Mouse (Mus musculus) thymus, postnatal 36 days (tissue): ENCODE measurements around the gene Nacc1.
A peak's percentile ranks its signal among the peaks of the same experiment; 100 is the strongest.

Experiments
- DNase-seq, 2 experiments: peaks; one replicate each; pipeline ENCODE4 v3.0.0; 2022; ENCODE audit warnings: mixed read lengths in 2 of 2

The Nacc1 gene

DNA sequence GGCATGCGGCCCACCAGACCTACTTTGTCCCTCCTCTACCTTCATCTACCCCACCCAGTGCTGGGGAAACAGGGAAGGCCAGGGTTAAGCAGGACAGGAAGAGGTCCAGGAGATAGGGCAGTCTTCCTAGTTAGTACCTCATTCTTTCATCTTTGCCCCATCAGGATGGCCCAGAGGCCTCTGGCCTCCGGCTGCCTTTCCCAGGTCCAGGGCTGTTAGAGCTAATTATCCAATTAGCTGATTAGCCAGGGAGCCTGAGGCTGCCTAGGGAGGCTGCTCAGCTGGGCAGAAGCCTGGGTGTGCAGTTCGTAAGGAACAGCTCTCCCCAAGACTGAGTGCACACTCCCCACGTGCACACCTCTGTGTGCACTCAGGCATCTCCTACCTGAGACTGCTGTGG is 25.7 kb upstream of the Nacc1 start:
- no peak for DNase-seq

DNA sequence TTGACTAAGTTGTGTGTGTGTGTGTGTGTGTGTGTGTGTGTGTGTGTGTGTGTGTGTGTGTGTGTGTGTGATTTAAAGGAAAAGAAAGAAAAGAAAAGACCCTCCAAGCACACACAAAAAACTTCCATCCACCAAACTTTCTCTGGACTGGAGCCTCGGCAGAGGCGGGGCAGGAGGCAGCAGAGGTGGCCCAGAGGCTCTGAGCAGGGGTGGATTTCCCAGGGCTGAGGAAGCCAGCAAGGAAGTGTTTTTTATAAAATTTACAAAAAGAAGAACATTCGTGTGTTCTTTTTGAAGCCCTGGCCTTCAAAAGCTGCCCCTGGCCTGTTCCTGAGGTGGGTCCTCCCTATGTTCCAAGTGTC is 25.1 kb upstream of the Nacc1 start:
- no peak for DNase-seq

DNA sequence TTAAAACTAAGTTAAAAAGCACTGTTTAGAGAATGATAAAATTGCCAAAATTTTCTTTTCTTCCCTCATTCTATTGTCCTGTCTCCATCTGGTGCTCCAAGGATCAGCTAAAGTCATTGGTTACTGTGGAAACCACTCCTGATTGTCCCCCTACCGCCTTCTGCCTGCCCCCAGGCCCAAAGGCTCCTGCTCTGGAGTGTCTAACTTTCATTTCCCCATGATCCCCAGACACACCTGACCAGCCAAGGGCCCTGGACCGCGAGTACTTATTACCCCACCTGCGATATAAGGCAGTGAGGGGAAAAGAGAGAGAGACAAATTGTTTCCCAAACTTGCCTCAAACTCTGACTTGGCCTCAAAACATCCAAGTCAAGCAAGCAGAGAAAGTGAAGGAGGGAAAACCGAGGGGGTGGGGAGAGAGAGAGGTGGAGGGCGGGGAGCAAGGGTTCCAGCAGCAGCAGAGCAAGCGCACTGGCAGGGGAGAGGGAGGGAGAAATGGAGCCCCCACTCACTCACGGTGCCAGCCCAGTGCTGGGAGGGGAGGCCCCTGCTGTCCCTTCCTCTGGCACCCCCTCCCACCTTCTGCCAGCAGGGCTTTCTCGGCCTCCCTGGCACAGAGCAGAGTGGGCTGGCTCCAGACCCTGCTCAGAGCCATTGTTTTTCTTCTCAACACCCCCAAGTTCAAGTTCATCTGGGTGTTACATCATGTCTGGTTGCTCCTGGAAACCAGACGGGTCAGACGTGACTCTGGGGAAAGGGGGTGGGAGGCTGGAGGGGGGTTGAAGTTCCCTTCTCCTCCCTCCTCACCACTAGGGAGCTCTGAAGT is 24.5 kb upstream of the Nacc1 start:
- no peak for DNase-seq

DNA sequence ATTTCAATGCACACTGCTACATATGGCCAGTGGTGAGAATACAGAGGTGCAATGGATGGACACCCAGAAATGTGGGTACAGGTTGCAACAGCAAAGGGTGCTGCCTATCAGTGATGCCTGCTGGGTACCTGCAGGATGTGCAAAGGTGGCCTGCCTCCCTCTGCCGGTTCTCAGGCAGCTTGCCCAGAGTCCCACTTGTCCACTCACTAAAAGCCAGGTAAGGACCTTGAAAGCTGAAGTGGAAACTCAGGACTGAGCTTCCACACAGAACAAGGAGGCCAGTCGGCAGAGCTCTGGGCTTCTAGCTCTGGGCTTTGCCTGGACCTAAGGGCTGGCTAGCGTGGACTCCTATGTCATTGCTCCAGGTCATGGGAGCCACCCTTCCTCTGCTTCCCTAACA is 23.6 kb upstream of the Nacc1 start:
- no peak for DNase-seq

DNA sequence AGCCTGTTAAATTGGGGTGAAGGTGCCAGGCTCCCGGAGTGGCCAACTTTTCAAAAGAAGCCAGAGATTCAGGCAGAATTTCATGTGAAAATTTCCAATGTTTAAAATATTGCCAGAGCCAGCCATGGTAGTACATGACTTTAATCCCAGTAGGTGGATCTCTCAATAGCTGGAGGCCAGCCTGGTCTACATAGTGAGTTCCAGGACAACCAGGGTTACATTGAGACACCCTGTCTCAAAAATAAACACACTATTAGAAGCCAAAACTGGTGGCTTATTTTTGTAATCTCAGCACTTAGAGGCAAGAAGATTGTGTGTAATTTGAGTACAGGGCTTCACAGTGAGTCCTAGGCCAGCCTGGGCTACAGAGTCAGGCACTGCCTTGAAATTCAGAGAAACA is 22.3 kb upstream of the Nacc1 start:
- no peak for DNase-seq

DNA sequence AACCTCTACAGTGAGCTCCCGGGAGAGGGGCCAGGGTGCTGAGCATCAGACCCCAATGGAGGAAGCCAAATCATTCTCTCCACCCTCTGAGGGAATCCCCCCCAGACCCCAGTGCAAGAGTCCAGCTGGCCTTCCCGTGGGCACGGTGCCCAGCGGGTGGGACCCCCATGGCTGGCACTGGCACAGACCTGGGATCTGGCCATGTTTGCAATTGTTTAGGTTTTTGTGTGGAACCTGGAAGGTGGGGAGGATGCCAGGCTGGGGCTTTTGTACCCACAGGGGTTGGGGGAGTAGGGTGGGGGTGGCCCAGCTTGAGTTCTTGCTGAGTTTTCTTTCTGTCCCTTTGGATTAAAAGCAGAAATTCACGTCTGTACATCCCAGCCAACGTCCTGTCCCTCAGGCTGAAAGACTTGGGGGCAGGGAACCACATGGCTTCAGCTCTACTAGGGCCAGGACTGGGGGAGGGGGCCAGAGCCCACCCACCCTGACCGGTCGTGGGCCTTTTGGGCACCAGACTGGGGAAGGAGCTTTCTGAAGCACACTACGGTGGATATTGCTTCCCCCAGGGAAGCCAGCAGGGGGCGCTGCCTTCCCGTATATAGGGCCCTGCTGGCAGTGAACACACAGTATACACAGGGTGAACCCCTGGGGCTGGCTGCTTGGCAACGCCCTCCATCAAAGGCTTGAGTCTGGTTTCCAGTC is 21.3 kb upstream of the Nacc1 start:
- peak; percentile 80 to 81 for DNase-seq

DNA sequence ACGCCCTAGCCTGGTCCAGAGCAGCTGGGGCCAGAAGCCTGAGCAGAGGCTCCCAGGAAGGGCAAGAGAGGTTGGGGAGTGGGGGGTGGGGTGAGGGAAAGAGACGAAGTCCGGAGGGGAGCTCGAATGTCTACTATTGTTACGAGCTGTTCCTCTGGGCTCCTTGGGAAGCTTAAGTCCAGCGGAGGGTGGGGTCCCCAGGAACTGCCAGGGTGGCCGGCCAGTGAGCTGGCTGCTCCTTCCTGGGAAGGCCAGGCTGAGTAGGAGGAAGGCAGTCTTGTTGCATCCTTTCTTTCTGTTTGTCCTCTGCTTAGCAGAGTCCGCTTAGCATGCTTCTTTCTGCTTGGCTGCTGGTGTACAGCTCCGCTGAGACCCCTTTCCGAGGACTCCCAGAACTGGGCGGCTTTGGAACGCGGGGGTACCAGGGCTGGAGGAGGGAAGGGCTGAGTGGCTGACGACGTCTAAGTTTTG is 20.4 kb upstream of the Nacc1 start:
- DNase-seq = no peak

DNA sequence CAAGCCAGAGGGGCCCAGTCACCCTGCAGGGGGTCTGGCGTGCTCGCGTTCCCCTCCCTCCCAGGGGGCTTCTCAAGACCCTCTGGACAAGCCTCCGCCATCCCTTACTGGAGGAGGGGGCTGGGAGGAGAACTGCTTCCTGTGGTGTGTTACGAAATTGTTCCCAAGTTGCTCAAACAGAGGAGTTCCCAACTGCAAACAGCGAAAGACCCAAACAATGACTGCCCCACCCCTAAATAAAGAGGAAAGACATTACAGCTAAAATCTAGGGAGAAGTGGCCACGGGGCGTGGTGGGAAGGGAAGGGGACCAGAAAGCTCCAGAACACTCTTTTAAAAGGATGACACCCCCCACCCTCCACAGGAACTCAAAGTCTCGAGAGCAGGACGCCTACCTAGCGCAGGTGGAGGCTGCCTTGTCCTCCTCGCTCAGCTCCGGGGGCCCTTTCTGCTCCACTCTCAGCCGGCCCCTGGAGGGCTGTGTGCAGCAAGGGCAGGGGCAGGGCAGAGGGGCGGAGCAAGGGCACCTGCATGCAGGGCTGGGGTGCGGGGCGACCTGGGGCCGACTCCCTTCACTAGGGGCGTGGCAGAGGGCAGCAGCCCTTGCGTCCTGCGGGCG is 19.7 kb upstream of the Nacc1 start:
- peak; percentile 38 to 68 for DNase-seq

DNA sequence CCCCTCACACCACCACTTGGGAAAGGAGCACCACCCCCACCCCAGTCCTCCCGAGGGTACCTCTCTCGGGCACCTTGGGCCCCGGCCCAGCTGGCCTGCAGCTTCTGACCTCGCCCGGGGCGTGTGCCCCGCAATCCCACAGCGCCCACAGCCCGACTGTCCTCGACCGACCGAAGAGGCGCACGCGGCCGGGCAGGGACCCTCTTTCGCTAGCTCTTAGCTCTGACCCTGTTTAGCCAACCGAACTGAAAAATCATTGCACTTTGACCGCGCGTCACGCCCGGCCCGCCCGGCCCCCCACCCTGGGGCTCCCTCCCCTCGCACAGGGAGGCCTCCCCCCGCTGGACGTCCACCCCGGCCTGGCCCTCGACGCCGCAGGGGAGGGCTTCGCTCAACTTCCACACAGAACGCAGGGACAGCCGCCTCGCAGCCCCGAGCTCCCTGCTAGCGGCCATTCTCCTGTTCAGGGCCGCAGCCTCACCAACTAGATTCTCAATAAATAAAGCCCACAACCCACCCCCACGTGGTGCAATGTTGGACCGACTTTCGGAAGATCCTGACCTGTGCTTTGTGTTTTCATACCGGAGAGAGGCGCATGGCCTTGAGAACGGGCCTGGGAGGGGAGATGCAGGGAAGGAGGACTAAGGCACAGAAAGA is 19.1 kb upstream of the Nacc1 start:
- peak; percentile 12 to 30 for DNase-seq

DNA sequence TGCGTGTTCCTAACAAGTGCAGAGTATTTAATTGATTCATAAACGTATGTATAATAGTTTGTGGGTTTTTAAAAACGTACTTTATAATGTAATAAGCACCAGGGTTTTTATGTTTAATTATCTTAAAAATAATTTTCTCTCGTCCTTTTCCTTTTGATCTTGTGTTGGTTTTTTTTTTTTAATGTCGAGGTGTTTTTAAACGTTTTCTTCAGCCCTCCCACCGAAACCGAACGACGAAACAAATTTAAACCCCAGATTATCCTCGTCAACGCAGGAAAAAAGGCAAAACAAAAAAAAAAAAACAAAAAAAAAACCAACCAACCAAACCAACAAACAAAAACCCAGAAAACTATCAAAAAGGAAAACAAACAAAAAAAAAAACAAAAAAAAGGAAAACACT is 18.3 kb upstream of the Nacc1 start:
- DNase-seq = no peak

DNA sequence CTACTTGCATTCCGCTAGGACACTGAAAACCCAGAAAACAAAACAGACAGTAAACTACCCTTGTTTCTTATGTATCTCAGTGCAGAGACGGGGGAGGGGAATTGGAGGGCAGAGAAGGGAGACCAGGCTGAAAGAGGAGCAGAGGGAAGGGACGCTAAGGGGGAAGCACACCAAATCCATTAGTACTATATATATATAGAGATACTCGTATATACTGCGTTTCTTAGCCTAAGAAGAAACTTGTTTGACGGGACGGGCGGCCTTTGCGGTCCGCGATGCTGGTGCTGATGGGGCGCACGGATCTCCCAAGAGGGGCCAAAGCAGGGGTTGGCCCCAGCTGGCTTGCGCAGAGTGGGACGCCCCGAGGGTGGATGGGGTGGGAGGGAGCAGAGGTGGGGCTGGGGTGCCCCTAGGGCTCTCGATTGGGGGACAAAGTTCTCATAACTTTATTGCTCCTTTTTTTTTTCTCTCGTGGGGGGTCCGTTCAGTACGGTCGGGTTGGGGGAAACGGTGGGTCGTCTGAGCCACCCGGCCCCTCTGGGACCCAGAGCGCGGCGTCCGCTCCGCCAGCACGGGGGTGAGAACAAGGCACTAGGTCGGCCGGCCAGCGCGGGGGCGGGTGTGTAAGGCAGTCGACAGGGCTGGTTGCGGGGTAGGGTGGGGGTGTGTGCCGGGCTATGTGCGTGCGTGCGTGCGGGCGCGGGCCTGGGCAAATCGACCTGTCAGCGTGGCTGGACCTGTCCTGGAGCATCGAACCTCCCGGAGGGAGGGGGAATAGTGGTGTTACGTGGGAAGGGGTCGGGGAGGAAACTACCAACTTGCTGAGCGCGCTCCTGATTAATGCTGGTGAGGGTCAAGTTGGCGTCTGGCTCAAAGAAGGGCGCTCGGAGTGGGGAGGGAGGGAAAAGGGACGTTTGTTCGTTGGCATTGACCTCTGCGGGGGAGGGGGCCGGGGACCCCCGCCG is 17.5 kb upstream of the Nacc1 start:
- DNase-seq = peak; percentile 25 to 49

DNA sequence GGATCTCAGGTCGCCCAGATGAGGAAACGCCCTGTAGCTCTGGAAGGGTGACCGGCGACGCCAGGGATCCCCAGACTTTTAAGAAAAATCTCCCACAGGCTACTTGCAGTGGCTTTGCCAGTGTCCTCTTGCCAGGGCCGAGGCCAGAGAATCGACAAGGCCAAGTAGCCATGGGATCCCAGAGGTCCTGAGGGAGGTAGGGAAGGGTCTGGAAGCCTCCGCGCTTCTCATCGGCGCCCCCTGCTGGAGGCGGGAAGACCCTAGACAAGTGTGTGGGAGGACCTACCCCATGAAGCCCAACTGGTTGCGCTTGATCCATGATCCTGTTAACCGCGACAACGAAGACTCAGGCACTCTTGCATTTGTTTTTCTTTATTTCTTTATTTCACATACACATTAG is 16.7 kb upstream of the Nacc1 start:
- peak; percentile 85 to 88 for DNase-seq

DNA sequence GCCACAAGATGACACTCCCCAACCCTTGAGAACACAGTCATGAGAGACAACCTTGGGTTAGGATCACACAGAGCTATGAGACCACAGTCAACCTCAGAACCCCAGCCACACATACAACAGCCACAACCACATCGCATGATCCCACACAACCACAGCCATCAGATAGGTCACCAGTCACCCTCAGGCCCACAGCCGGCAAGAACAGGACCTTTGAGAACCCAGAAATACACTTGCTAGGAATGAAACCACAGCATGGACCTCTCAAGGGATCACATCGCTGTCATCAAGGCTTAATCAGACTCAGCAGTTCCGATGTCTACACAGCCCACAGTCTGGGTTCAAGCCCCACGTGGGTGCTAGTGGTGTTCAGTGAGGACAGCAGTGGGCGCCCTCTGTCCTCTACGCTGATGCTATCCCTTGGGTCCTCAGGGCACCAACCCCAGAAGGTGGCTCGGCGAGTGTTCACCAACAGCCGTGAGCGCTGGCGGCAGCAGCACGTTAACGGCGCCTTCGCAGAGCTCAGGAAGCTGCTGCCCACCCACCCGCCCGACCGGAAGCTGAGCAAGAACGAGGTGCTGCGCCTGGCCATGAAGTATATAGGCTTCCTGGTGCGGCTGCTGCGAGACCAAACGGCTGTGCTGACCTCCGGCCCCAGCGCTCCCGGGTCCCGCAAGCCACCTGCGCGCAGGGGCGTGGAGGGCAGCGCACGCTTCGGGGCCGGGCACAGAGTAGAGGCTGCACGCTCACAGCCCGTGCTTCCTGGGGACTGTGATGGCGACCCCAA is 16.0 kb upstream of the Nacc1 start:
- peak; percentile 56 to 65 for DNase-seq

DNA sequence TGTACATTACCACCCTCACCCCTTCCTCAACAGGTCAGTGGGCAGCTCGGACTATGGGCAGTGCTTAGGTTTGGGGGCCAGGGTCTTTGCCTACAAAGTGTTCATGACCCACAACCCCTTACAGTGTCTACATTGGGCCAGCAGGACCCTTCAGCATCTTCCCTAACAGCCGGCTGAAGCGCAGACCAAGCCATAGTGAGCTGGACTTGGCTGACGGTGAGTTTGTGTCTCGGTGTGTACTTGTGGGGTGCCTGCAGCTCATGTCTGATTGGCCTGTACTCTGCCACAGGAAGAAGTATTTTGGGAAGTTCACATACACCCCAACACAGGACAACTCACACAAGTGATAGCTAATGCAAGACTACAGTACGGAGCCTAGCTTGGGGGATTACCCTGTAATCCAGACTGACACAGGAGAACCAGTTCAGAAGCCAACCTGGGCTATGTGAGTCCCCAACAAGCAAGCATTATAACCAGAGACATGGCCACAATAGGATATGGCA is 15.4 kb upstream of the Nacc1 start:
- DNase-seq = no peak

DNA sequence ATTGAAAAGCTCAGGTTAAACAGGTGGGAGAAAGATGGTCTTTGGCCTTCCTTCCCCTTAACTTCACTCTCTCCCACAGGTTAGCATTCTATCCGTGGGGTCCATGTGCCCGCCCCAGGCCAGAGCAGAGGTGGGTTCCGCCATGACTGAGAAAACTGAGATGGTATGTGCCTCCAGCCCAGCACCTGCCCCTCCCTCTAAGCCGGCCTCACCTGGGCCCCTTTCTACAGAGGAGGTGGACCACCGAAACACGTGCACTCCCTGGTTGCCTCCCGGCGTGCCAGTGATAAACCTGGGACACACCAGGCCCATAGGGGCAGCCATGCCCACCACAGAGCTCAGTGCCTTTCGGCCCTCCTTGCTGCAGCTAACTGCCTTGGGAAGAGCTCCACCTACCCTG is 14.9 kb upstream of the Nacc1 start:
- peak in 1 of 2 experiments; percentile 21 for DNase-seq

DNA sequence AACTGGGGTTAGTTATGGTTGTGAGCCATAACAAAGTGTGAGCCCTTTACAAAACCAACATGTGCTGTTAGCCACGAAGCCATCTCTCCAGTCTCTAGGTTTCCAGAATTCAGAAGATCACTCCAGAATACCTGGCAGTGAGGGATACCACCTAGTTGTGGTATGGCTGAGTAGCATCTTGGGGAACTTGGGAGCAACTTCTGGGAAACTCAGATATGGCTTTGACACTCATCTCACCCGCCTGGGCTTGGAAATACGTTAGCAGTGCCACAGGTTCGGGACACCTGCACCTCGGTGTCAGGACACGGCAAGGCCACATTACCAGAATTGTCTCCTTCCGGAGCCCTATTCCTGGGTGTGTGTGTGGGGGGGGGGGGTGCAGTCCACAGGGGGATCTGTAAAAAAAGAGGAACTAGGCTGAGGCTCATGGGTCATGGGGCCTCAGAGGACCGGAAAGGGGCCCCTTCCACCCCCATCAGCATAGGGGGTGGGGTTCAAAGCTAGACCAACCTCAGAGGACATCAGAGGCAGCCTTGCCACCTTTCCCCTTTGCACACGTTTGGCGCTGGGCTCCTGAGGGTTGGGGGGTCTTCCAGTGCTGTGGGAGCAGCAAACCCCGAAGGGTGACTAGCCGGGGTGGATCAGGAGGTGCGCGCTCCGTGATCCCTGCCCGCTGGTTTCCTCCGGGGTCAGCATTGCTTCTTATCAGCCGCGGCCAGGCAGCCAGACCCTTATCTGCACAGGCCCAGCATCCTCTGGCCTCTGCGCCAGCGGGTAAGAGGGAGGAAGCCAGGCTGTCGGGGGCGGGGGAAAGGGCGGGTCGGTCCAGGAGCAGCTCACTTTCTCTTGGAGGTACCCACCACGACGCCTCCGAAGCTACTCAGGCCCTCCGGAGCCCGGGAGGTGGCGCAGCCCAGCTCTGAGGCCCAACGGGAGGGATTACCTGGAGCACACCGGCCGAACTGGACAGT is 13.6 kb upstream of the Nacc1 start, which contains the start of gene Lyl1:
Lyl1 (plus strand) TSS at position 517 of the 971 bp plus-strand sequence.
- peak; percentile 45 to 55 for DNase-seq

DNA sequence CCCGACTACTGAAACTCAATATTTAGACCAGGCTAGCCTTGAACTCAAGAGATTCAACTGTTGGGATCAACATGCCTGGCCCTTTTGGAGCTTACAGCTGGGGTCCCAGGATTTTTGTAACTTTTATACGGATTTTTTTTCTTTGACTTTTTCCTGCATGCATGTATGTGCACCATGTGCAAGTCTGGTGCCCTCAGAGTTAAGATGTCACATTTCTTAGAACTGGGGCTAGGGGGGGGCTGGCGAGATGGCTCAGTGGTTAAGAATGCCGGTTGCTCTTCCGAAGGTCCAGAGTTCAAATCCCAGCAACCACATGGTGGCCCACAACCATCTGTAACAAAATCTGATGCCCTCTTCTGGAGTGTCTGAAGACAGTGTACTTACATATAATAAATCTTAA is 12.9 kb upstream of the Nacc1 start:
- peak in 1 of 2 experiments; percentile 27 for DNase-seq

DNA sequence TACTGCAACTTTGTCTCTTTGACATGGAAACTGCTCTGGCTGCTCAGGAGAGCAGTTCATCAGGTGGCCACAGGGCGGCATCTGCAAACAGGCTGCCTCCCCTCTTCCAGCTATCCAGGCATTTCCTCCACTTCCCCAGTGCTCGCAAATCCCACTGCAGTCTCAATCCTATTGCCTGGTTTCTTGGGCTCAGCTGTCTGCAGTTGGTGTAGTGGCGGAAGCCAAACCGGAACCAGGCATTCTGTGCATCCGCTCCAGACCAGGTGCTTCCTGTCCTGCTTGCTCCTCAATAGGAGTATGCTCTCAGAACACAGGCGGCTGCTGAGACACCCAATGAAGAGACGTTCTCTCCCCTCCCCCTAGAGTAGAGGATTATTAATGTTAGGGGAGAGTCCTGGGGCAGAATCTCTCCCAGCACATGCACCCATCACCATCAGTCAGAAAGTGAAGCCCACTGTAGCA is 12.2 kb upstream of the Nacc1 start:
- DNase-seq = peak; percentile 72 to 78

DNA sequence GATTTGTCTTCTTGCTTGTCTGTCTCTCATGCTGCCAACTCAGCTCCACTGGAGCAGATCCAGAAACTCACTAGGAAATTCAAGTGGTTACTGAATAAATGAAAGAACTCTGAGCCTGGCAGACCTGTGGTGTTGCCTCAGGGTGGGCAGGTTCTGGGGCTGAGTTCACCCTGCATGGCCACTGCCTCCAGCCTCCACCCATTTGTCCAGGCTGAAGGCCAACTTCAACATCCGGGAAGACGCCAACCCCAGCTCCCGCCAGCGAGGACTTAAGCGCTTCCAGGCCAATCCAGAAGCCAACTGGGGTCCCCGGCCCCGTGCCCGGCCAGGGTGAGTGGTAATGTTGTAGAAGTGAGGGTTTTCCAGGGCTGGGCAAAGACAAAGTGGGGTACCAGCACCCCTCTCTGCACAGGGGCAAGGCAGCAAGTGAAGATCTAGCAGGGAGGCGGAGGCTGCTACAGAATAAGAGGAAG is 11.3 kb upstream of the Nacc1 start:
- DNase-seq = peak in 1 of 2 experiments; percentile 24
